ENCODE assay signal across 31 mouse cellular contexts in the genomic region with DNA sequence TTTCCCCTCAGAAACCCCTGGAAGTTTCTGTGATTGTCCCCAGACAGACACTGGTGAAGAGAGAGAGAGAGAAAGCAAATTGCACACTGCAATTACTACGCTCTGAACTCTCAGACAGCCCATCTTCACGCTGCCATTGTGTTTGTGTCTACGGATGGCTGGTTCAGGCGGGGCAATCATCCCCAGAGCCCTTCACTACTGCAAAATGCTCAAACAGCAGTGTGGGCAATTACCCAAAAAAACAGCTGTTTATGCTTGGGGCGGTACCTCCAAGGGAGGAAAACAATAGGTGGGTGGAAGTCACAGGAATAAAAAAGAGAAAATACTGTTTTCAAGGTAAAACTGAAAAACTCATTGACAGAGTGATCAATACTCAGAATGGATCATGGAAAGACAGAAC.
A peak's percentile ranks its signal among the peaks of the same experiment; 100 is the strongest.
DNase-seq lines count a peak whose midpoint lies in the region; ATAC-seq lines count a peak whose summit lies in the region.
"Had no signal": no experiment of that assay in that cellular context is flagged by ENCODE, and none has a peak within 500 bp of the region (broad histone marks: within the 10 kb centered on the region; RNA-seq: fewer than 3 reads in every experiment).

No protein-coding gene starts in this region.

- no peak overlapping the region for H3K4me2 ChIP-seq in hindbrain, embryonic 13.5 days
- H3K4me2 ChIP-seq in hindbrain, embryonic 16.5 days (ENCODE audit: low read length), result no peak overlapping the region
- H3K4me2 ChIP-seq: embryonic facial prominence, embryonic 13.5 days; forebrain, embryonic 12.5 days; forebrain, embryonic 15.5 days; heart, embryonic 12.5 days; heart, embryonic 15.5 days; hindbrain, embryonic 12.5 days; intestine, embryonic 15.5 days had no signal

- WGBS in hindbrain, embryonic 13.5 days, result 17% methylated on average over 5 of the region's 5 CpGs
- WGBS in hindbrain, embryonic 16.5 days, result 18% methylated on average over 5 of the region's 5 CpGs

- no peak for ATAC-seq in hindbrain, embryonic 13.5 days (ENCODE audit: low FRiP score)
- no peak for ATAC-seq in hindbrain, embryonic 16.5 days
- ATAC-seq: forebrain, embryonic 15.5 days; intestine, embryonic 15.5 days; Patski had no signal

- 0 out of 2 replicates have a peak, but pooled peaks cover 3% of the 10 kb centered on the region for H3K9me3 ChIP-seq in hindbrain, embryonic 13.5 days
- H3K9me3 ChIP-seq in hindbrain, embryonic 16.5 days (ENCODE audit: control insufficient read depth, low read length), result no peaks in the 10 kb centered on the region
- H3K9me3 ChIP-seq: embryonic facial prominence, embryonic 10.5 days; forebrain, embryonic 12.5 days; forebrain, embryonic 15.5 days; heart, embryonic 12.5 days; heart, embryonic 15.5 days; hindbrain, embryonic 12.5 days; intestine, embryonic 15.5 days had no signal

- peak overlapping the region; percentile 56; the same call in 1 of the 2 replicates for H3K27ac ChIP-seq in hindbrain, embryonic 13.5 days
- H3K27ac ChIP-seq in hindbrain, embryonic 16.5 days (ENCODE audit: low read depth, low read length), result no peak overlapping the region
- H3K27ac ChIP-seq: embryonic facial prominence, embryonic 10.5 days; embryonic facial prominence, embryonic 13.5 days; forebrain, embryonic 12.5 days; forebrain, embryonic 15.5 days; heart, embryonic 15.5 days; hindbrain, embryonic 12.5 days; intestine, embryonic 15.5 days had no signal

- H3K4me3 ChIP-seq in hindbrain, embryonic 13.5 days, result no peak overlapping the region
- H3K4me3 ChIP-seq in hindbrain, embryonic 16.5 days (ENCODE audit: low read length), result no peak overlapping the region
- H3K4me3 ChIP-seq: embryonic facial prominence, embryonic 10.5 days; embryonic facial prominence, embryonic 13.5 days; erythroblast, embryonic 14.5 days; forebrain, embryonic 12.5 days; forebrain, embryonic 15.5 days; heart, embryonic 12.5 days; heart, embryonic 15.5 days; hindbrain, embryonic 12.5 days; intestine, embryonic 15.5 days had no signal

- peaks cover 37% of the 10 kb centered on the region for H3K4me1 ChIP-seq in hindbrain, embryonic 13.5 days (replicated peaks)
- H3K4me1 ChIP-seq in hindbrain, embryonic 16.5 days (ENCODE audit: control insufficient read depth, insufficient read depth, low read depth, low read length), result peaks cover 12% of the 10 kb centered on the region
- H3K4me1 ChIP-seq: forebrain, embryonic 15.5 days; heart, embryonic 12.5 days; heart, embryonic 15.5 days; intestine, embryonic 15.5 days had no signal

- no peaks in the 10 kb centered on the region for H3K36me3 ChIP-seq in hindbrain, embryonic 13.5 days
- no peaks in the 10 kb centered on the region for H3K36me3 ChIP-seq in hindbrain, embryonic 16.5 days (ENCODE audit: control insufficient read depth, insufficient read depth, low read length)
- H3K36me3 ChIP-seq: embryonic facial prominence, embryonic 10.5 days; embryonic facial prominence, embryonic 13.5 days; forebrain, embryonic 12.5 days; forebrain, embryonic 15.5 days; G1E; heart, embryonic 12.5 days; heart, embryonic 15.5 days; hindbrain, embryonic 12.5 days; intestine, embryonic 15.5 days had no signal

- no peaks in the 10 kb centered on the region for H3K27me3 ChIP-seq in hindbrain, embryonic 13.5 days
- no peaks in the 10 kb centered on the region for H3K27me3 ChIP-seq in hindbrain, embryonic 16.5 days (replicated peaks; ENCODE audit: control insufficient read depth, insufficient read depth, low read length)
- H3K27me3 ChIP-seq: CH12.LX; embryonic facial prominence, embryonic 13.5 days; forebrain, embryonic 12.5 days; forebrain, embryonic 15.5 days; heart, embryonic 12.5 days; heart, embryonic 15.5 days; hindbrain, embryonic 12.5 days; intestine, embryonic 15.5 days; Patski had no signal

- DNase-seq in embryo, embryonic 10.5 days (ENCODE audit: low spot score), result peak; percentile 30
- no peak for DNase-seq in embryo, embryonic 9.5 days (ENCODE audit: extremely low spot score)
- peak; percentile 45 for DNase-seq in brain, adult 2 months (ENCODE audit: low read depth, low spot score)
- peak; percentile 69 for DNase-seq in retina, embryonic 14.5 days (ENCODE audit: low spot score)
- DNase-seq in adrenal gland, postnatal 4 days (ENCODE audit: low spot score in 2 of 2), result no peak
- DNase-seq: adrenal gland, postnatal 10 days; adrenal gland, postnatal 36 days; B cell, adult 2 months; cerebellum, adult 11 months; cerebellum, adult 2 months; cerebellum, adult 9-11 months; cerebellum, postnatal 25 days; gastrocnemius, postnatal 25 days; heart, adult 18-20 months; heart, postnatal 10 days; heart, postnatal 36 days; kidney, adult 11 months had no signal

- H3K9ac ChIP-seq in hindbrain, embryonic 13.5 days, result no peak overlapping the region
- no peak overlapping the region for H3K9ac ChIP-seq in hindbrain, embryonic 16.5 days (ENCODE audit: low read depth, low read length)
- H3K9ac ChIP-seq: embryonic facial prominence, embryonic 13.5 days; forebrain, embryonic 12.5 days; forebrain, embryonic 15.5 days; heart, embryonic 12.5 days; heart, embryonic 15.5 days; hindbrain, embryonic 12.5 days; intestine, embryonic 15.5 days had no signal

Comparison
In these comparisons a context has a peak if more than half of its experiments do, and no peak if none do; other contexts are left out.
1. DNase-seq: peak in embryo, embryonic 10.5 days (single experiment), brain, adult 2 months (single experiment) and retina, embryonic 14.5 days (single experiment); none in embryo, embryonic 9.5 days (single experiment) and adrenal gland, postnatal 4 days (0 of 2).